Mouse (Mus musculus) limb, embryonic 11.5 days (tissue): ENCODE measurements at regions not wholly inside any gene's neighbourhood (a gene's known extent, or its start where the extent isn't known, plus 50 kb on each side); places are given as distances from the start of the nearest gene placed in this dataset.

Source experiments
- ATAC-seq: fragments of 200-750 bp; cut with Nextera tagmentation; 2 replicates; pipeline ENCODE4 v1.8.0; 2017; ENCODE audit warnings: low read depth; ENCODE audit not compliant: insufficient number of reproducible peaks, low FRiP score, low TSS enrichment
- DNase-seq: peaks from one replicate; pipeline ENCODE4 v3.0.0-alpha.2; 2015; ENCODE audit warnings: low spot score
- H3K27ac ChIP-seq: fragments of 300-500 bp; sonication (generic); replicated peaks from 2 replicates; pipeline ENCODE4 v1.5.1; 2014; ENCODE audit warnings: low read depth, mild to moderate bottlenecking, low read length
- H3K27me3 ChIP-seq: fragments of 300-500 bp; sonication (generic); 2 replicates; pipeline ENCODE4 v1.6.1; 2014; ENCODE audit warnings: mild to moderate bottlenecking, low read length, mixed read lengths; ENCODE audit not compliant: control insufficient read depth, insufficient read depth
- H3K36me3 ChIP-seq: fragments of 300-500 bp; sonication (generic); 2 replicates; pipeline ENCODE4 v1.6.1; 2014; ENCODE audit warnings: mild to moderate bottlenecking, low read length, moderate library complexity, mixed read lengths; ENCODE audit not compliant: control insufficient read depth, insufficient read depth
- H3K4me1 ChIP-seq: fragments of 300-500 bp; sonication (generic); 2 replicates; pipeline ENCODE4 v1.6.1; 2014; ENCODE audit warnings: low read length, mixed read lengths; ENCODE audit not compliant: control insufficient read depth, insufficient read depth
- H3K4me2 ChIP-seq: fragments of 300-500 bp; sonication (generic); 2 replicates; pipeline ENCODE4 v1.6.1; 2014; ENCODE audit warnings: low read depth, mild to moderate bottlenecking, moderate library complexity; ENCODE audit not compliant: severe bottlenecking
- H3K4me3 ChIP-seq: fragments of 300-500 bp; sonication (generic); 2 replicates; pipeline ENCODE4 v1.5.1; 2014; ENCODE audit warnings: low read depth, low read length
- H3K9ac ChIP-seq: fragments of 300-500 bp; sonication (generic); 2 replicates; pipeline ENCODE4 v1.6.1; 2014; ENCODE audit warnings: mild to moderate bottlenecking, low read length
- H3K9me3 ChIP-seq: fragments of 300-500 bp; sonication (generic); 2 replicates; pipeline ENCODE4 v1.6.1; 2016; ENCODE audit warnings: low read length; ENCODE audit not compliant: control insufficient read depth
- WGBS: fragments of 180-500 bp; shearing (Covaris S2); extraction: QIAGEN DNeasy Blood & Tissue Kit; methylation state at CpG from one replicate; pipeline ENCODE4 v1.1.7; 2014; 5-methylcytosine and 5-hydroxymethylcytosine counted together

GRCm38 (mm10) chr11:43979406-43979805 lies 78.4 kb upstream of the Adra1b start:
- WGBS = 71% methylated on average over 7 of the region's 7 CpGs
- Histone ChIP-seq H3K27ac (no peak overlapping the region), H3K9ac (no peak overlapping the region), H3K4me1 (no peaks in the 10 kb centered on the region), H3K4me3 (no peak overlapping the region), H3K4me2 (no peak overlapping the region), H3K36me3 (no peaks in the 10 kb centered on the region), H3K9me3 (no peaks in the 10 kb centered on the region), H3K27me3 (no peaks in the 10 kb centered on the region)
- no peak for ATAC-seq
- DNase-seq = no peak

DNA sequence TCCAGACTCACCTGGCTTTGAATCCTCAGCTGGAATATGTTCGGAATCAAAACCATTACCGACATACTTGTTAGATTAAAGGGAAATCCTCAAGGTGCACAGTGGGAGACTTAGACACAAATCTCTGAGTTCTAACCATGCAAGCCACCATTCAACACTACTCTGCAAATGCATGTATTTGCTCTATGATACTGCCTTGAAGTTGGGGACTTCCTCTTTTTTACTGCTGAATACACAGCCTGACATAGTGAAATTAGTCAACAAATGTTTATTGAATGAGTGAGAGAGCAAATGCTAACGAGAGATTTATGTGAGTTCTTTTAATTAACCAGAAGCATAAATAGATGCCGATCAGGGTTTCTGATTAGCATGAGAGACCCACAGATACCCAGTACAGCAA lies 79.4 kb upstream of the Adra1b start:
- no peak for ATAC-seq
- no peak overlapping the region for H3K4me2 ChIP-seq
- H3K9ac ChIP-seq = no peak overlapping the region
- no peak overlapping the region for H3K27ac ChIP-seq
- WGBS = 71% methylated on average over 4 of the region's 4 CpGs
- DNase-seq = no peak
- H3K36me3 ChIP-seq = no peaks in the 10 kb centered on the region
- no peaks in the 10 kb centered on the region for H3K4me1 ChIP-seq
- no peak overlapping the region for H3K4me3 ChIP-seq
- H3K9me3 ChIP-seq = no peaks in the 10 kb centered on the region
- no peaks in the 10 kb centered on the region for H3K27me3 ChIP-seq

DNA sequence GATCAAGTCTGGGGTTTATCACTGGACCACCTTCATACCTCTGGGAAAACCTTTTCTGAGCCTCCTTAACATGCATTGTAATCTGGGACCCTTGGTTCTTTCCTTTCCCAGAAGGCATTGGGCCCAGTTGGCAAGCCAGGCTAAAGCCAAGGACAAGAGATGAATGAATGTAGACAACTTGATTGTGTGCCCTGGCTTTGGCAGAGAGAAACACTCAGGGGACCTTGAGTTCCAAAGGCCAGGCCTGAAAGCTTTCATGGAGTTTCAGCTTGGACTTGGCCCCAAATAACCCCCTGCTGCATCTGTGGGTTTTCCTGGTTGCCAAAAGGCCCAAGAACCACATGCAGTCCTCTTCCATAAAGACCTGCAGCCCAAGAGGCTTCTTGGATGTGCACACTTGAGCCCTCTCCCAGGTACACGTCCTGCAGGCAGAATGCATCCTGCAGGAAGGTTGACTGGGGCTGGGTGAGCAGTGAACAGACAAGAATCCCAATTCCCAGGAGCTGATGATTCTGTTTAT lies 89.0 kb upstream of the Adra1b start:
- H3K27ac ChIP-seq = no peak overlapping the region
- no peak overlapping the region for H3K4me2 ChIP-seq
- H3K27me3 ChIP-seq = no peaks in the 10 kb centered on the region
- no peaks in the 10 kb centered on the region for H3K4me1 ChIP-seq
- no peaks in the 10 kb centered on the region for H3K36me3 ChIP-seq
- H3K4me3 ChIP-seq = no peak overlapping the region
- ATAC-seq (no peak), DNase-seq (no peak)
- H3K9ac ChIP-seq = no peak overlapping the region
- no peaks in the 10 kb centered on the region for H3K9me3 ChIP-seq
- 73% methylated on average over 1 of the region's 1 CpGs for WGBS

GRCm38 (mm10) chr11:43992011-43992471 lies 91.0 kb upstream of the Adra1b start:
- H3K9me3 ChIP-seq = no peaks in the 10 kb centered on the region
- H3K4me2 ChIP-seq = no peak overlapping the region
- no peaks in the 10 kb centered on the region for H3K36me3 ChIP-seq
- H3K4me3 ChIP-seq = no peak overlapping the region
- 24% methylated on average over 6 of the region's 6 CpGs for WGBS
- H3K4me1 ChIP-seq = no peaks in the 10 kb centered on the region
- H3K27ac ChIP-seq = no peak overlapping the region
- no peaks in the 10 kb centered on the region for H3K27me3 ChIP-seq
- ATAC-seq (no peak), DNase-seq (no peak)
- H3K9ac ChIP-seq = no peak overlapping the region

GRCm38 (mm10) chr11:43998046-43998725 lies 97.2 kb upstream of the Adra1b start:
- Histone ChIP-seq H3K4me1 (no peaks in the 10 kb centered on the region), H3K27ac (no peak overlapping the region), H3K4me2 (no peak overlapping the region), H3K9ac (no peak overlapping the region), H3K4me3 (no peak overlapping the region), H3K9me3 (no peaks in the 10 kb centered on the region), H3K27me3 (no peaks in the 10 kb centered on the region), H3K36me3 (no peaks in the 10 kb centered on the region)
- 76% methylated on average over 12 of the region's 12 CpGs for WGBS
- no peak for DNase-seq
- no peak for ATAC-seq

- no peak for DNase-seq
- Histone ChIP-seq H3K9ac (no peak overlapping the region), H3K27ac (no peak overlapping the region), H3K36me3 (no peaks in the 10 kb centered on the region), H3K4me3 (no peak overlapping the region), H3K4me2 (no peak overlapping the region), H3K27me3 (no peaks in the 10 kb centered on the region), H3K9me3 (no peaks in the 10 kb centered on the region), H3K4me1 (no peaks in the 10 kb centered on the region)
- WGBS = 97% methylated on average over 4 of the region's 4 CpGs
- no peak for ATAC-seq
Observed at GRCm38 (mm10) chr11:44000056-44000455, 99.0 kb upstream of the Adra1b start.

DNA sequence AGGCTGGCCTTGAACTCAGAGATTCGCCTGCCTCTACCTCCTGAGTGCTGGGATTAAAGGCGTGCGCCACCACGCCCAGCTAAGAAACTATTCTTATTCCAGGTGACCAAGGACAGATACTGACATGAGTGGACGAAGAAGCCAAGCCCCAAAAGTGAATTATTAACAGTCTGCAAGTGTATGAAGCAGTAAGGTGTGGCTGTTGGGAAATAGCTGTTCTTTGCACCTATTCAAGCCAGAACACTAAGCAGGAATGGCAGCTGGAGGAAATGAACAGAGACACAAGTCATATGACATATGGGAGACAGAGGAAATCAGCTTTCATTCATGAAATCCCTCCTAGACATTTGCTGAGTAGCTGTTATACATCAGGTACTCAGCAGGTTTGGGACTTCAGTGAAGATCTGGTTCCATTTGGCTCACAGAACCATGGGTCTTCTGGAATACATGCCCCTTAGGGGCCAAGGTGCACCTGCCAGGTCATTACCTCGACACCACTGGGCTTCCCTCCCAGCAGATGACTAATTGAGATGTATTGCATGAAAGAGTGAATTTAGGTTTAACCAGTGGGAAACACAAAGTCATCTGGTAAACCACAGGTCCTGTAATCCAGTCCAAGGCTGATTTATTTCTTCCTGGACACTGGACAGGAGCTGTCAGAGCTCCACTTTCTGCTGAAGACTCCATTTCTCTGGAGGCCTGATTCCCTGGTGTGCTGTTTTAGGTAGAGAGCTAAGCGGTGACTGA lies 101.0 kb upstream of the Adra1b start:
- H3K9ac ChIP-seq = no peak overlapping the region
- H3K4me3 ChIP-seq = no peak overlapping the region
- WGBS = 86% methylated on average over 7 of the region's 7 CpGs
- no peaks in the 10 kb centered on the region for H3K27me3 ChIP-seq
- H3K36me3 ChIP-seq = no peaks in the 10 kb centered on the region
- no peak overlapping the region for H3K27ac ChIP-seq
- no peaks in the 10 kb centered on the region for H3K4me1 ChIP-seq
- DNase-seq = no peak
- no peaks in the 10 kb centered on the region for H3K9me3 ChIP-seq
- H3K4me2 ChIP-seq = no peak overlapping the region
- no peak for ATAC-seq

DNA sequence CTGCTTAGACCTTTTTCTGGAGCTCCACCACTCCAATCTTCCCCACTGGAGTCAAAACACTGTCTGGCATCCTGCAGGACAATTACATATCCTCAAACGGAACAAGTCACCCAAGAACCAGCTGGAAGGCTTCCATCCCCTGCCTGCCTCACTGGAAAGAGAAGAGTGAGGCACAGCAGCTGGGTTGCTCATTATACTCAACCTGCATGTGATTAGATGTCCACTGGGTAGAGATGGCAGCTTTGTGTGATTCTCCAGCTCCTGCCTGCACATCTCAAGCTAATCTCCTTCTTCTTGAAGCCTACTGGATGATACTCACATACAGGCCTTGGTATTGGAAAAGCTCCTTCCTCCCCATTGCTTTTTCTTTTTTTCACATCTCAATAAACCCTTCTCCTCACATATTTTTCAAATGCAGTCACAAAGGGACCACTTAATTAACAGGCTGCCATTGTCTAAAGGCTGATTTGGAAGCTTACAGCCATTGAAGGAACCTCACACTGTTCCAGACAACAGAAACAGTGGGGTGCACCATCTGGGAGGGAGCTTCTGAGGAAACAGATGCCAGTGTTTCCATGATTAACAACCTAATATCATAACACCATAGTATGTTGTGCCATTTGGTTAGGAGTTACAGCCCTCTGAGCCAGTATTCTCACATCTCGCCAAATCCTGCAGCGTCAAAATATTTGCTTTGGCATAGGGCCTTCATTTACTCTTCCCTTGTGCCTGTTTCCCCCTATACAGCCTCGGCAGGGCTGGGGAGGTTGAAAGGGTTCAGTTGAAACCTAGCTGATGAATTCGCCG lies 101.9 kb upstream of the Adra1b start:
- 69% methylated on average over 6 of the region's 6 CpGs for WGBS
- no peak for ATAC-seq
- Histone ChIP-seq H3K9ac (no peak overlapping the region), H3K4me3 (no peak overlapping the region), H3K9me3 (no peaks in the 10 kb centered on the region), H3K36me3 (no peaks in the 10 kb centered on the region), H3K4me2 (no peak overlapping the region), H3K27ac (no peak overlapping the region), H3K4me1 (no peaks in the 10 kb centered on the region), H3K27me3 (no peaks in the 10 kb centered on the region)
- no peak for DNase-seq
